Mouse (Mus musculus) hindlimb bud, embryonic 11.5 days (tissue): Measurements from ENCODE around the gene Osbpl9.

ENCODE experiments used
- DNase-seq: peaks from one replicate; pipeline ENCODE4 v3.0.0-alpha.2; 2012; ENCODE audit warnings: low read depth, low spot score; ENCODE audit errors: extremely low spot score

The Osbpl9 gene

DNA sequence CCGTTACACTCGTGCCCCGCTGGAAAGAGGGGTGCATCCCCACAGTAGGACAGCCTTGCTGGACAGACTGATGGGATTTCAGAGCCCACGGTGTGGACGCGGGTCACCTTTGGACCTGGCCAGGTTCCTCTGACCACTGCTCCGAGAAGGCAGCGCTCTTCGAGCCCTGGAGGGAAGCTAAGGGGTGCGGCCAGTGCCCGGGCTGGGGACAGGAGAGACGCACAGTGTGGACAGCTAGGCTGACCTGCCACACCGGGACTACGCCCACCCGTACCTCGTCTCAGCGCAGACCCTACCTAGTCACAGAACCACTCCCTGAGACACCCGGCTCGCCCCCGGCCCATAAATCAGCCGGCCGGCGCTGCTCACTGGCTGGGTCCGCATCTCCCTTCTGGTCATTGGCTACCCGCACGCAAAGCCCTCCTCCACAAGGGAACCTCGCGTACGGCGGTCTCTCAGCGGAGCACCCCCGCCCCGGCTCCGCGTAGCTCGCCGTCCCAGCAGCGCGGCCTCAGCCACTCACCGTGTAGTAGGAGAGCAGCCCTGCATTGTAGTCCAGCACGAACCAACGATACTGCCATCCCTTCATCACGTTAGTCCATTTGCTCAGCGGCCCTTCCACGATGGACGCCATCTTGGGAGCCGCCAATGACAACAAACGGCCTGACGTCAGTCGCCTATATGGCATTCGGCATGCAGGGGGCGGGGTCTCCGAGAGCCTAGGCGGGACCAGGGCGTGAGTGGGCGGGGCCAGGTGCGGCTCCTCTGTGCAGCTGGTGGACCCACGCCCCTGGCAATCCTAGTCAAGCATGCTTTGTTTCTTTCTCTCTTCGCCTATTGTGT lies at the start of gene Osbpl9:
Gene Osbpl9 (minus strand): TSS at position 691 of the 843 bp plus-strand sequence.
- peak; percentile 86 for DNase-seq

DNA sequence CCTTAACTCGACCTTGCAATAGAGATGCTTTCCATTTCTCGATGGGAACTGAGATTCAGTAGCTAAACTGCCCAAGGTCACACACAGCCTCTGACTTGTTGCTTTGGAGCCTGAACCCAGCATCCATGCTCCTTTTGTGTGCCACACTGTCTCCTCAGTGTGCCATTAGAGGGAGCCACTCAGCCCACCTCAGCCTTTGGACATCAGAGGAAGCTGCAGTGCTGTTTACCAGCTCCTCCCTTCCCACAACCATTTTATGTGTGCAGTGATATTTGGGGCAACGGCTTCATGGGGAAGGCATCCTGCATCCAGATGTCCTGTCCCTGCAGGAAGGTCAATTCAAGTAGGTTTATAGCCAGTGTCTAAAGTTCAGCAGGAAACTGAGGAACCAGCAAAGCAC lies 49.5 kb upstream of the Osbpl9 start:
- no peak for DNase-seq

DNA sequence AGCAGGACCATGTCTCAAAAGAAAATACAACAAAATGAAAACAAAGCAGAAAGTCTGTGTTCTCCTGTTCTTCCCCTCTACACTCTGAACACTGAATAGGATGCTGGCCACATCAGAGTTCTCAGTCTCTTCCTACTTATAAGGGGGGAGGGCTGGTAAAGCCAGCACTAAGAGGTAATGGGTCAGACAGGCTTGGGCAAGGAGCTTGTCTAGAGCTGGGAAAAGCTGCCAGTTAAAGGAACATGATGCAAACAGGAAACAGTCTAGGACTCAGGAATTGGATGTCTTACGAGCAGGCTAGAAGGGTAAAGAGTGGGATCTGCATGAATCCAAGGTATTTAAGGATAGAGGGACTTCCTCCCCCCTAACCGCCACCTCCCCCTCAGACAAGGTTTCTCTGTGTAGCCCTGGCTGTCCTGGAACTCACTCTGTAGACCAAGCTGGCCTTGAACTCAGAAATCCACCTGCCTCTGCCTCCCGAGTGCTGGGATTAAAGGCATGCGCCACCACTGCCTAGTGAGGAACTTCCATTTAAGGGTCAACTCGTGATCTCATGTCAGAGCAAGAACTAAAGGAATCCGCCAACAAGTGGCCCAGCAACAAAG lies 43.0 kb upstream of the Osbpl9 start:
- DNase-seq: no peak

DNA sequence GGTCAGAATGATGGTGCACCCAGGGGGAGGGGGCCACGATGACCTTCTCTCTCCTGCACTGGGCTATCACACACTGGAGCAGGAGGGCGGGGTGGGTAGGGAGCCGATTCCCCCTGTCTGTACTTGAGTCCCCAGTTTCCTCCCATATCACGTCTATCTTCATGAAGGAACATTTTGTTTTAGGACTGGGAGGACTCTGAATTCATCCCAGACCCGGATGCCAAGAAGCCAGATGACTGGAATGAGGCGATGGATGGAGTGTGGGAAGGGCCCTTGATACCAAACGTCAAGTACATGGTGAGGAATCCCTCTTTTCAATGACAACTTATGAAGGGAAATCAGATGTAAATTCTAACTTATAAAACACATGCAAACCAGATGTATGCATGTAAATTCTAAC lies 42.4 kb upstream of the Osbpl9 start:
- no peak for DNase-seq

DNA sequence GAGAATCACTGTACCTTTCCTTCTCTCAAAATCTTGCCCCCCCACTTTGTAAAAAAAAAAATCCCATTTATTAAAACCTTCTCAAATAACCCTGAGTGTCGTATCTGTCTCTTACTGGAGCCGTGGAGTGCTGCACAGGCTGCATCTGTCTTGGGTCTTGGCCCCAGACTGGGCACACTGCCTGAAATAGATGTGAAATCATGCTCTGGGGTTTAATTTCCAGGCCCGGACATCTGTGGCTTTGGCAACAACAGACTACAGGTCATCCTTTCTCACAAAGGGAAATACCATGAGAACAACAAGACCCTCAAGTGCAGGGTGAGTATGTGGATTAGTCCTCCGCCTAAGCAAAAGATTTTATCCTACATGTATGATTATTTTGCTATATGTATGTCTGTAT lies 39.9 kb upstream of the Osbpl9 start:
- no peak for DNase-seq

DNA sequence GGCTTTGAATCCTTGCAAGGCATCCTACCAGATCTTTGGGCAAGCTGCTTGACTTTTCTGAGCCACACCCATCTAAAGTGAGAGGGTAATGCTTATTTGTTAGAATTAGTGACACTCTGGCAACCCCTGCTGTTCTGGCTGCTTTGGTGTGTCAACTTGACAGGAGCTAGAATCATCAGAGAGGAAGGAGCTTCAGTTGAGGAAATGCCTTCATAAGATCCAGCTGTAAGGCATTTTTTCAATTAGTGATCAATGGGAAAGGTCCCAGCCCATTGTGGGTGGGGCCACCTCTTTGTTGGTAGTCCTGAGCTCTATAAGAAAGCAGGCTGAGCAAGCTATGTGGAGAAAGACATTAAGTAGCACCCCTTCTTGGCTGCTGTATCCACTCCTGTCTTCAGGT lies 39.1 kb upstream of the Osbpl9 start:
- DNase-seq: no peak

DNA sequence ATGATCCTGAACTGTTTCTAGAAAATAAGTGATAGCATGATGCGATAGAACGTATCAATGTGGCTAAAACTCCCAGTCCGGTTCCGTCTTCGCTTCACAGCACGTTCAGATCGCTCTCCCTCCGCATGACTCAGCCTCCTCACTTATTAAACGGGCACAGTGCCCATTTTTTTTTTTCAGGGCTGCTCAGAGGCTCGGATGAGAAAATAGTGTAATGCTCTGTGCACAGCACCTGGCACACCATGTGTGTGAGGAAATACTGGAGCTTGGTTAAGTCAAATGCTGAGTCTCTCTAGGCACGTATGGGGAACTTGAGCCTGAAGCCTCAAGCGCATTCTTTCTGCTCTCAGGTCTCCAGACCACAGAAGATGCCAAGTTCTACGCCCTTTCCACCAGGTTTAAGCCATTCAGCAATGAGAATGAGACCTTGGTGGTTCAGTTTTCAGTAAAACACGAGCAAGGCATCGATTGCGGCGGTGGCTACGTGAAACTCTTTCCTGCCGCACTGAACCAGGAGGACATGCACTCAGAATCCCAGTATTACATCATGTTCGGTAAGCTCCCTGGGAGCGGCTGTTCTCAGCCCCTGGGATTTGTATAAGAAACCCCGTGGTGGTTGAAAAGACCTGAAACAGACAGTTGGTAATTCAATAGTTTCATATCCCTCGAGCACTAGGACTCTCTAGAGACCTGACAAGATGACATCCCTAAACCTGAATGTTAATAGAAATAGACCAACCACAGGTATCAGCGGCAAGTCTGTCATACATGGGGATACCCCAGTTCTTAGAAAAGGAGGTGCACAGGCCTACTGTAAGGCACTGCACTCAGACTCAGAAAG lies 36.6 kb upstream of the Osbpl9 start:
- DNase-seq: no peak

DNA sequence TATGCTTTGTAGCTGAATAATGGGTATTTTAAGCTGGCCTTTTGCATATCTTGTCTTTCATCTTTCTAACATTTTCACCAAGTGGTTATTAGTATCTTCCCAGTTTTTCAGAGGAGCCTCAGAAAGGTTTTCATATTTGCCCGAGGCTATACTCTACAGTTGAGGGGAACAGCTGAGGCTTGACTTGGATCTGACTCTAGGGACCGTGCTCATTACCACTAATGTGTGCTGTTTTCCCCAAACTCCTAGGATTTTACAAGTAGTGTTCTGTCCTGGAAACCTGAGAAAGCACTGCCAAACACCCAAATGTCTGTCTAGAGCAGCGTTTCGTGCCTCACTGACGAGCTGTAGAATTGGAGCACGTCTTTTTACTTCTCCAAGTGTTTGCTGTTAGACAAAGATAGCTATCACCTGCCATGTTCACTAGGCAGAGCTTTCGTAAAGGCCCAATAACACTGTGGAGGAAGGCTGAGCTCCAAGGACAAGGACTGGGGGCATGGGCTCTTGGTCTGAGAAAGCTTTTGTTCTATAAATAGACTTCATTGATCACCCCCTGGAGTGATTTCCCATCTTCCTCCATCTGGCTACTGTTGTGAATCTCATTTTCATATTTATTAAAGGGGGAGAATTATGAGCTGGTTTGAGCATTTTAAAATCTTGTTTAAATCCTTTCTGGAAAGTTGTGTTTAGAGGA lies 34.3 kb upstream of the Osbpl9 start:
- no peak for DNase-seq

DNA sequence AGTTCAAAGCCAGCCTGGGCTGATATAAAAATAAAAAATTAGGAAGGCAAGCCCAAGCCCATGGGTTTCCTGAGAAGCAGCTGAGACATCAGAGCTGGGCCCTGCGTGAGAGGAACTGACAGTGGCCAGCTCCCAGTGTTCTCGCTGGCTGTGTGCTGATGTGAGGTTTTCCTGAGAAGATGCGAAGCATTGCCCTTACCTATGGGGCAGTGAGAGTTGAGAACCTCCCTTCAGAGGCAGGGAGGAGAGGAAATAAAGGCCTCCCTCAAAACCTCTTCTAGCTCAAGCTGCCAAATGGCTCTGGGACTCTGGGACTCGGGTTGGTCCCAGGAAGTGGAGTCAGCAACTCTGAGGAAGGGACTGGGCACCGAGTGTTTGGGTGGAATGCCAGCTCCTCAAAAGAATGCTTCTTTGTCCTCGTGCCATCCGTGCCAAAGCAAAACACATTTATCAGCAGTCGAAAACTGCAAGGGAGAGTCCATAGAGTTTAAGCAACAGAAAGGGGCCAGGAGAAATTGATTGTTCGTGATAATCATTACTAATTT lies 32.8 kb upstream of the Osbpl9 start:
- DNase-seq: no peak

DNA sequence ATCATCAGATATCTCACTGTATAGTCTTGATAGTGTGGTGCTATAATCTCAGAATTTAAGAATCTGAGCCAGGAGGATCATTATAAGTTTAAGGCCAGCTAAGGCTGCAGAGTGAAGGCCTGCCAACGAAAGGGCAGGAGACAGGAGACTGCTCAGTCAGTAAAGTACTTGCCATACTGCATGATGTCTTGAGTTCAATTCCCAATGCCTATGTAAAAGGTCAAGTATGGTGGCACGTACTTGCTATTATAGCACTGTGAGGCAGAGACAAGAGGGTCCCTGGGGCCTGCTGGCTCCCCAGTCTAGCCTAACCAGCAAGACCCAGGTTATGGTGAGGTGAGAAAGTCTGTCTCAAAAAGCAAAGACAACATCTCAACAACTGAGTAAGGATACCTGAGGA lies 32.1 kb upstream of the Osbpl9 start, which contains the start of gene Calr4:
Gene Calr4 (plus strand): TSS at position 301 of the 400 bp plus-strand sequence.
- no peak for DNase-seq

DNA sequence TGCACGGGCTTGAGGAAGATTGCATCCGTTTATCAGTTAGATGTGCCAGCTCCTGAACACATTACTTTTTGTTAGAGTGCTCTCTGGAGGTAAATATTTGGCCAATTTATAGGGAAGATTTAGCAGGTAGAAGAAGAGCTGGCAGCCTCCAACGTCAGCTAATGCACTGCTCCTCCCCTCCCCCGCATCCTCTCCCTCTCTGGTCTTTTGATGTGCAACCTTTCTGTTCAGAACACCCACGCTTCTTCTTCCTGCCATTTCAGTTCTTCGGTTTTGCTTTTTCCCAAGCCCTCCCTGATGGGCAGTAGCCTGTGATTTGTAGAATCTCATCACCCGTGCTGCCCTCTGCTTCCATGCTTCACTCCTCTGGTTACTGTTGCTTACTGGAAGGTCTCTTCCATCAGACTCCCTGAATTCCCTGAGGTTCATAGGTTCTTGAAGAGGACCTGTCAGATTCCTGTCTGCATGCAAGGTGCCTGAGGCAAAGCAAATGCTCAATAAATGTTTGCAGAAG lies 27.8 kb upstream of the Osbpl9 start:
- DNase-seq: no peak

DNA sequence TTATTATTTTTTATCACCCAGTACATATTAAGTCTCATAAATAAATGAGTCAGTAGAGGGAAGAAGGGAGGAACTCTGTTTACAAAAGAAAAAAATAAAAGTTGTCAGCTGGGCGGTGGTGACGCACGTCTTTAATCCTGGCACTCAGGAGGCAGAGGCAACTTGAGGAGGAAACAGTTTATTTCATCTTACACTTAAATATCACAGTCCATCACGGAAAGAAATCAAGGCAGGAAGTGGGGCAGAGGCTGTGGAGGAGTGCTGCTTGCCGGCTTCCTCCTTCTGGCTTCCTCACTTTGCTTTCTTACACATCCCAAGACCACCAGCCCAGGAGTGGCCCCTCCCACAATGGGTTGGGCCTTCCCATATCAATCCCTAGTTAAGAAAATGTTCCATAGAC lies 24.0 kb upstream of the Osbpl9 start:
- DNase-seq: no peak

DNA sequence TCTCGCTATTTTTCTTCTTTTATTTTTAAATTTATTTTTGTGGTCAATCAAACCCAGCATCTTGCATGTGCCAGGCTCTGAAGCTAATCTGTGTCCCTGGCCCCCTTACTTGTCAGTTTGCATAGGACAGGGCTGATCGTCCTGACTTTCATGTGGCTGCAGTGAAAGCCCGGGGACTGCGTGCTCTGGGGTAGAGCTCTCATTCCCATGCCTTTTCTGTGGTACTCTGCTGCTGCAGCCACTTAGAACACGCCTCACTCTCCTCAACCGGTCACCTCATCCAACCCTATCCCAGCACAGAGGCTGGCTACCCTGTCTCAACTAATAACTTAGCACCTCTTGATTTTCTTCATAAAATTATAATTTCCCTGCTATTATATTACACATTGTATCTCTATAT lies 23.5 kb upstream of the Osbpl9 start:
- DNase-seq: no peak

DNA sequence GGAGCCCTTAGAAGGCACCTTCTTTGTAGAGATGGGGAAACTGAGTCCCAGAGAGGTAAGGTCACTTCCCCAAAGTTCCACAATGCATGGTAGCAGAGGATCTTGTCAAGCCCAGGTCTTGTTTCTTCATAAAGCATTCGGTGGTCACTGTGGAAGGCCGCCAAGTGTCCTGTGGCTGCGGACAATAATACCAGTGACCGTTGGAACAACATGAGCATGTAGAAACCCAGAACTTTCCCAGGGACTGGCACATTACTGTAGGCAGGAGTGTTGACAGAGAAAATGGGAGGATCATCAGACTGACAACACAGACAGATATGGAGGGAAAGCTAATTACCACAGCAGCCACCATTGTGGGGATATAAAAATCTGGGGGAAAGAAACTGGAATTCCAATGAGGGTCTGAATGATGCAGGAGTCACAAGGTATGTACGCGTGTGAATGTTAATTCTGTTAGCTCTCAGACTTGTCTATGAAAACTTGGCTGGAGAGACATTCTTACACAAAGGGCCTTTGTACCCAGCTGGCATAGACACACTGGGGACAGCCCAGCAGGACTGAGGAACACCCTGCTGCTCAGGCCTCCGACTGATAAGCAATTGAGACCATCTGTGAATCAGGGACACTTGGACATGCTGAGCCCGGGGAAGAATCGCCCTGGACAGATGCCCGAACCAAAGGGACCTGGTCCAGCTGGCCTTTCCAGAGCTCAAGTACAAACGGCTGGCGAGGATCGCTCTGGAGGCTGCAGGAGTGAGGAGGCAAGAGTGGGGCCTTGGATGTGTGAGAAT lies 22.9 kb upstream of the Osbpl9 start:
- no peak for DNase-seq

DNA sequence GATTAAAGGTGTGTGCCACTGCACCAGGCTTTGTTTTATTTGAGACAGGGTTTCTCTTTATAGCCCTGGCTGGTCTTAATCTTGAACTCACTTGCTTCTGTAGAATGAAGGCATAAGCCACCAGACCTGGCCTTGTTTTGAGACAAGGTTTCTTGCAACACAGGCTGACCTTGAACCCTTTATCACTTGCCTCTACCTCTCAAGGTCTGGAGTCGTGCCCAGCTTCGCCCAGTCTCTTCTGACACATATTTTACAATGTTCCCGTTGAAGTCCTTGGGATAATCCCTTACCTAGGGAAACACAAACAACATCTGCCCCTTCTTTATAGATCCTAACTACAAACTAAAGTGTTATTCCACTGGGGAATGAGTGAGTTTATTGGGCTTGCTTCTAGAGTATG lies 19.9 kb upstream of the Osbpl9 start:
- no peak for DNase-seq

DNA sequence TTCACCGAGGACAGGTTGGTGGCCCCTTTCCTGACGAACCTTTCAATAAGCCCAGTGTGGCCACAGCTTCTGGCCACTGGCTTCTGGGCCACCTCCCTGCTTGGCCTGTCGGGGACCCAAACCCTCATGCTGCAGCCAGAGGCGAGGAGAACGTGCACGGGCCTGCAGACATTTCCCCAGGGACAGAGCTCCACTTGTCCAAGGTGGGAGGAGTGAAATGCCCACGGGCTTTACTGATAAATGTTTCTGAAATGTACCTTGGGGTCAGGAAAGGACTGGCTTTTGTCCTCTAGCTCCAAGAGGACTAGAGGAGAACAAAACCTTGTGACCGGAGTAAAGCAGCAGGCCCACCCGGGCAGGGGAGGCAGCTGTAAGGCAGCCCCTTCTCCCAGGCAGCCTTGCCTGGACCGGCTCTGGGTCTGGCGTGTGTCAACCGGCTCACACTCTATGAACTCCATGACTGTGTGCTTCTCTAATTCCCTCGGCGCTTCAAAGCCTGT lies 18.4 kb upstream of the Osbpl9 start:
- DNase-seq: no peak

DNA sequence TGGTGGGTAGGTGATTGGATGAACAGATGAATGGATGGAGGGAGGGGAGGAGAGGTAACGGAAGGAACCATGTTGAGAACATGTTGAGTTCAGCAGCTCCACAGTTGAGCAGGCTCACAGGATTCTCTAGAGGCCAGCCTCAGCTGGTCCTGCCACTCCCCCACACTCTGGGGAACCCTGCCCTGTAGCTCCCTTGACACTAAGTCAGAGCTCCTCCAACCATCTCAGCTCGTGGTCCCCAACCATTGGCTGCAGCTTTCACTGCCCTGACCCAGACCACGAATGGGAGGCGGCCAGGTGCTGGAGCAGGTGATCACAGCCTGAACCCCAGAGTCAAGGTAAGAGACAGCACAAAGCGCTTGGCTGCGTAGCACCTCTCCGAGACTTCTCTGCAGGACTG lies 15.9 kb upstream of the Osbpl9 start:
- DNase-seq: no peak

DNA sequence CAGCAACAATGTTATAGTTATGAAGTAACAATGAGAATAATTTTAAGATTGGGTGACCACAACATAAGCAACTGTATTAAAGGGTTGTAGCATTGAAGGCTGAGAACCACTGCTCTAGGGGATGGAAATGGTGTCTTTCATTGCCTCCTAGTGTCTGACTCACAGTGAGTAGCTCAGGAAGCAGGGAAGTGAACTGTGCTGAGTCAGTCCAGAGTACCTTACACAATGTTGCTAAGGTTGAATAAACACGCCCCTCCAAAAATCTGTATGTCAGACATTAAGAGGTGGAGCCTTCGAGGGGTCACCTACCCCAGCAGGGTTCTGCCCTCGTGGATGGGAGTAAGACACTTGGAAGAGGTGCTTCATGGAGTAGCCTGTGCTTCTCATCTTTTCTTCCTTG lies 11.9 kb upstream of the Osbpl9 start:
- DNase-seq: no peak

DNA sequence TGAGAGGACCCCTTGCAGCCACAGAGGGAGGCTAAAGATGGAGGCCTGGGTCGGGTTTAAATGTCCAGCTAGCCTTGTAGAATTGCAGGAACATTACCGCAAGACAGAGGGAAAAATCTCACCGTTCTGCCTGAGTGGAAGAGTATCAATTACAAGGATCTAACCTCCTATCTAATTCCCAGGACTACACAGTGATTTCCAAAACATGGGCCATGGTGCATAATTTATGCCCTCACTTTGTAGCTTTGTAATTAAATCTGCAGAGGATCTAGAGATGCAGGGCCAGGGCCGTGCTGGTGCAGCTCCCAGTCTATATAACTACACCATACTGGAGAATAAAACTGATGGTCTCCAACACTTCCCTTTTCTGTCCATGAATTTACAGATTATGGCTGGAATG lies 8.8 kb upstream of the Osbpl9 start:
- no peak for DNase-seq

DNA sequence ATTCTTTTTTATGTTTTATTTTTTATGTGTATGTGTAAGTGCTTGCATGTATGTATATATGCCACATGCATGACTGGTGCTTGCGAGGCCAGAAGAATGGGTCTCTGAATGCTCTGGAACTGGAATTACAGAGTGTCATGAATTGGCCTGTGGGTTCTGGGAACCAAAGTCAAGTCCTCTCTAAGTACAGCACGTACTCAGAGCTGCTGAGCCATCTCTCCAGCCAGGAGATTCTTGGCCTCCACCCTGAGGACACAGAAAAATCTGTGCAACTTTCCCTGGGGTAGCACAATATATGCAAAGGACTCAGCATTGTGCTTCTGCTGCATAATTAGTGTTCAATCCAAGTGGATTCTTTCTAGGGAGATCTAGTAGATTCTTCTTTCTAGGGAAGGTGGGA lies 8.2 kb upstream of the Osbpl9 start:
- DNase-seq: no peak
